Mouse (Mus musculus): Measurements from ENCODE around the gene Klk4.
A peak's percentile ranks its signal among the peaks of the same experiment; 100 is the strongest.

The Klk4 gene

DNA sequence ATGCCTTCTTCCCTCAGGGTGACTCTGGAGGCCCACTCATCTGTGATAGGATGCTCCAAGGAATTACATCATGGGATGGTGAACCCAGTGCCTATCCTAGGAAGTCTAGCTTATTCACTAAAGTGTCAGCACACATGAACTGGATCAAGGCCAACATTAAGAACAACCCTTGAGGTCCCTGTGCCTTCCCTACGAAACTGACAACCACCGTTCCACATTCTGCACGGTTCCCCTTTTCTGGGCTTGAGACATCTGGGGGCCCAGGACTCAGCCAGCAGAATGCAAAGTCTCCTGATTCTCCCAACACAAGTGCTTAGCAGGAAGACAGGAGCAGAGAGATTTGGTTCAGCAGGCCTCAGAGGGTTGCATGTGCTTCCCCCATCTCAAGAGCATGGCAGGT lies 39.6 kb downstream of the Klk4 start:
- no peak for DNase-seq

DNA sequence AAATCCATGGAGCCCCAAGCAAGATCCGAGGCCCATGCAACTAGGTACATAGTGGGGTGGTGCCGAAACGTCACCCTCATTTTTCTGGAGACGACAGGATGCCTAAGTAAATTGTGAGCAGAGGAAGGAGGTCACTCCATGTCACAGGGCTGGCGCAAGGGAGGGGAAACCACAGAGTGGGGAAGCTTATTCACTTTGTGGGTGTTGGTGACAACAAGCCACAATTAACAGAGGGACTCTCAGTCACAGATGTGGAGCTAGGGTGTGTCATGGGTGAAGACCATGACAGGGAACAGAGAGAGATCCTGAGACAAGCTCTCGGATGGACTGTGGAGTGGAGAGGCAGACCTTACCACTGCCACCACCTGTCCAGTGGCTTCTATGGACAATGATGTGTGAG lies 40.1 kb downstream of the Klk4 start:
- DNase-seq = no peak

DNA sequence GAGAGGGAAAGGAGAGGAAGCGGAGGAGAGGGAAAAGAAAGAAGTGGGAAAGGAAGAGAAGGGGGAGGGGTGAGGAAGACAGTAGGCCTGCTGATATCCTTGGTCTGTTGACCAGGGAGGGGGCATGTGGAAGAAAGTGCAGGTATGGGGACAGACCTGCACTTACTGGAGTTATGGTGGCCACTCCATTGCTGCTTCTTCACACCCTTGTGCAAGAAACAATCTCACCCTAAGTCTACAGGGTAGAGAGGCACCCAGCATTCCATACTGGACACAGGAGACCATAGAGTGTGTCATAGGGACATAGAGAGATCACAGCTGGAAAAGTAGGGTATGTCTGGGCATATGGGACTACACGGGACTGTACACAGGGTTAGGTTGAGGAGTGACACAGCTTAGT lies 41.0 kb downstream of the Klk4 start:
- DNase-seq = no peak

- DNase-seq = no peak
Observed at GRCm38 (mm10) chr7:43925985-43926384, 45.0 kb downstream of the Klk4 start.

DNA sequence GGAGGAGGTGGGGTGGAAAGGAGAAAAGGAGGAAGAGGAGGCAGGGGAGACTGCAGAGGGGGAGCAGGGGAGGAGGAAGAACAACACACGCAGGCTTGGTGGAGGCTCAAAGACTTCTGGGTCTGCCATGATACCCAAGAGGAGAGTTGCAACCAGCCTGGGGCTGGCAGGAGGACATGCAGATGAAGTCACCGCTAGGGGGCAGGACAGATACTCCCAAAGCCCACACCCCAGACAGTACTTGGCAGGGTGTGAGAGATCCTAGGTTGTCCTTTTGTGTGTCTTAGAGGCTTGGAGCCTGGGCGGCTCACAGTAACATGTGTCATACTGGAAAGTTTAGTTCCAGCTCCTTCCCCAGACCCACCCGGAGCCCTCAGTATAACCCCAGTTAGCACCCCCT lies 47.6 kb downstream of the Klk4 start:
- peak in 1 of 2 experiments; percentile 11 for DNase-seq

DNA sequence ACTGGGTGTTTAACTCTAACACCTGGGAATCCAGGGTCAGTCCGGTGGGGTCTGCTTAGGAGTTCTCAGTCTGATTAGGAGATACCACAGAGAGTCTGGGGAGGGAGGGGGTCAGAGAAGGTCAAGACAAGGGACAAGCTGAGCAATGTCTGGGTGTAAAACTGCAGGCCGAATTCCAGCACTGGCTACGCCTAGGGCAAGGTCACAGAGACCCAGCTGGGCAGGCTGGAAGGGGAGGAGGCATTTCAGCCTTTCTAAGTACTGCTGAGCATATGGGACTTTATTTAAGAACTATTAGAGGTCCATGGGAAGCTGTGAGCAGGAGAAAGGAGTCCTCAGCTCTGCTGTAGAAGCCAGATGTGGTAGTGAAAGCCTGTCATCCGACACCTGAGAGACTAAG lies 51.4 kb downstream of the Klk4 start:
- DNase-seq = no peak

GRCm38 (mm10) chr7:43933440-43933839 lies 52.5 kb downstream of the Klk4 start, which contains the start of gene Klk15:
Gene Klk15, plus strand, starts transcription at chr7:43933740.
- no peak for DNase-seq

GRCm38 (mm10) chr7:43934747-43935146 lies 53.8 kb downstream of the Klk4 start:
- DNase-seq = no peak

Measured in cerebellum, postnatal 25 days (tissue).